Mouse (Mus musculus): ENCODE measurements around the gene Il21.

The Il21 gene

DNA sequence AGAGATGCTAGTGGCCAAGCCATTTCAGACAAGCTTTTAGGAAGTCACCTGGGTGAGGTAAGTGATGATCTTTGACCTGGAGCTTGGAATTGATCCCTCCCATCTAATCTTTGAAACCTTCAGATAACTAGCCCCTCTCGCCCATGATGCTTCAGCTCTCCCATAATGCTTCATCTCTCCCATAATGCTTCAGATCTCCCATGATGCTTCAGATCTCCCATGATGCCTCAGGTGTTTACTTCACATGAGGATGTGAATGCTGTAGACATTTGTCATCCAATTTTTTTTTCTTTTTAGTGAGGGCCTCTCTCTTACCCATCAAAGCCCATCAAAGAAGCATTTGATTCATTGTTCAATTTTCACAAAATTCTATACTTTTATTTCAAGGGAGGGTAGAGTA, 46.9 kb downstream of the Il21 start:
- DNase-seq: no peak

DNA sequence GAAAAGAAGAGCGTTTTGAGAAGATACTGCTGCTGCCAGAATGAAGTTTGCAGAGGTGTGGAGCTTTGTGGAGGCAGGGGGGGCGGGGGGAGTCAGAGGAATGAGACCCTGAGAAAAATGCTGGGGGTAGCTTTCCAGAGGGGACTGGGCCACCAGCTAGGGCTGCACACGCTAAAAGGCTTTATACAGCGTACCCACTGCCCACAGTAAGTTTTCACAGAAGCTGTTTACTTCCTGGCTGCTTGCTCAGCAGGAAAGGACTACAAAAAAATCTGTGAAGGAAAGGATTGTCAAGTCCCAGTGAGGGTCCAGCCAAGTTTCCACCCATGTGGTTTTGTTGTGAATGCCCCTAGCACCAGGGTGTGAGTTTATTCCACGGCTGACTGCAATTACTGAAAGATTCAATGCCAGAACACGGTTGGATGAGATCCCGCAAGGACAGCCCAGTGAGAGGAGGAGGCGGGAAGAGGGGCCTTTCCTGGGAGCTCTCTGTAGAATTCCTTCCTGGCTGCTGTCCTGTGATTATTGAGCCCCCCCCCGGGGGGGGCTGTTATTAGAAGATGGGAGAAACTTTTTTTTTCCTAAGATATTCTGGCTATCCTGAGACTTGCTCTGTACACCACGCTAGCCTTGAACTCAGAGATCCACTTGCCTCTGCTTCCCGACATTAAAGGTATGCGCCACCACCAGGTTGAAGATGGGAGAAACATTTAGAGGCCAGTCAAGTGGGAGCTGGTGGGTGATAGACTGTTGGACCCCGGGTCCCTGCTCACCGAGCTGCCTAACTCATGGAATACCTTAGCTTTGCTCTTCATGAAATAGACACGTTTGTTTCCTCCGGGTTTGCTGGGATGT, 49.8 kb downstream of the Il21 start:
- no peak for DNase-seq

DNA sequence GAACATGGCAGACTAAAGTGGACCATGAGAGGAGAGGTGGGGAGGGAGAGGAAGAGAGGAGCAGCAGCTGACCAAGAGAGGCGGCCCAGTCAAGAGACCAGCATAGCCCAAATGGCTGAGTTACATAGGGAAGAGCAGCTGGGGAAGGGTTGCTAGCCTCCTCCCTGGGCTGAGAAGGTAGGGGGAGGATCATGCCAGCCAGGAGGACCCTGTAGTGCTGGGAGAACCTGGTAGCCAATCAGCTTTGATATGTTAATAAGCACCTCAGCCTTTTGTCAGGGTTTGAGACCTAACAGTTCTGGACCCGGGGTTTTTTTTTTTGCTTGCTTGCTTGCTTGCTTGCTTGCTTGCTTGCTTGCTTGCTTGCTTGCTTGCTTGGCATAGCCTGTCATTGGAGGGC, 51.4 kb downstream of the Il21 start:
- DNase-seq: no peak

DNA sequence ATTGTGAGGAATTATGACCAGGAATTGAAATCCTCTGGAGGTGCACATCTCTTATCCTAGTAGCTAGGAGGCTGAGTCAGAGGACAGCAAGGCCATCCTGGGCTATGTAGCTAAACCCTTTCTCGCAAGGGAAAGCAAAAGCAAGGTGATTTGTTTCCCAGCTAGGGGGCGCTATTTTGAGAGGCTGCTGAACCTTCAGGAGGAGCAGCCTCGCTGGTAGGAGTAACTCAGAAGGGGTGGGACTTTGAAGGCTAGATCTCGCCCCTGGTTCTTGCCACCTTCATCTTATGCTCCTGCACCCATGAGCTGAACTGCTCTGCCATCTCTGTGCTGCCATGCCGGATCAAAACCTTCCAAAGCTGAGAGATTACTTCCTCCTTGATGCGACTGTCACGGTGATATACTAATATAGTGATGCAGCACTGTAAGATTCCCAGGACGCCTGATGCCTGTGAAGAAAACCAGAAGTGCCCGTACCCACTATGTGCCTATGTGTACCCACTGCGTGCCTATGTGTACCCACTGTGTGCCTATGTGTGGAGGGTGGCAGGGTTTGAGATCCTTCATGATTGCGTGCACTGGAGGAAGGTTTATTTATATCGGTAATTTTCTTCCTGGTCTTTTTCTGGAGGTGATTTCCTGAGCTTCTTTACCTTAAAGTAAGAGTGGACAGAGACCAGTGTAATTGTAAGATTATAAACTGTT, 52.2 kb downstream of the Il21 start:
- no peak for DNase-seq

DNA sequence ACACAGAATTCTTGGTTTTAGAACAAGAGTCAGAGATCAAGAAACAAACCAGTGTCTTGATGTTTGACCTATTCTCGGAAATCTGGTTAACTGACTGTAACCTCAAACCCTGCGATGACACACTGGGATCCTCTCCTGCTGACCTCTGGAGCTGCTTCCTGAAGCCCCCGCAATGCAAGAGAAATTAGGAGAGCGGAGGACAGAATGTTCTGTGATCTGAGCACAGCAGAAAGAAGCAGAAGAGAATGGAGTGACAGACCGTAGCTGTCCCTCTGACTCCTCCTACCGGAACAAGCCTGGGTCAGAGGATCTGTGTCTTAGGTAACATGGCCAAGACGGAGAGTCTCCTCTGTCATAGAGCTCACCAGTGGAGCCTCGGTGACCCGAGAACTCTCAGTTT, 53.0 kb downstream of the Il21 start:
- DNase-seq: no peak

DNA sequence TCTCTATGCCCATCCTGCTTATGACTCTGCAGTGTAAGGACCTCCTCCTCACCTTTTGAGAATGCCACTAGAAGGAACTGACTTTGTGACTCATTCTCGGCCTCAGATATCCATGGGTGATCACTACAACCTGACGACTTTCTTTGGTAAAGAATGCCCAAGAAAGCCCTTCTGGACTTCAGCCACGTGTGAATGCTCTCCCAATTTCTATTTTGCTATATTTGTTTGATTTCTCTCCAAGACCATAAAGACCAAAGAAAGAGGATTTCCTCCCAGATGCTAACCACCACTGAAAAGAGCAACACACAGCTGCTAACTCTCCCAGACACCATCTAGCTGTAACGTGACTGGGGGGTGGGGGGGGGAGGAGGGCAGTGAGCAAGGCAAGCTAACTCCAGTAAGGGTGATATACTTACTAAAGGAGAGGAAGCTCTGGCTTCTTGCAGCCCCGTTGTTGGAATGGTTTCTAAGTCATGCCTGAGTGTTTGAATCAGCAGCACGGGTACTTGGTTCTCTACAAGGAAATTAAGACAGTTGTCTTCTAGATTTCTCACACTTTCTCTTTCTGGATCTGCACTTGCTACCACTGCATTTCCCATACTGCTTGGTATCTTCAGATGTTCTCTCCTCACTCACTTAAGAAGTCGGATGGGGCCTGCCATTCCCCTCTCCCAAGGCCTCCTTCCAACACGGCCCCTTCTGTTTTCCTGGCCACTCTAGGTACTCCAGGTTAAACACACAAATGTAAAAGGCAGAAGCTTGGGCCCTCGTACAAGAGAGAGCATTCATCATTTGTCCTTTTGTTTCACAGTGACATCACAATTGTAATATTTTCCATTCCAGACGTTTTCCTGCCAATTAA, 57.5 kb downstream of the Il21 start:
- DNase-seq: no peak

DNA sequence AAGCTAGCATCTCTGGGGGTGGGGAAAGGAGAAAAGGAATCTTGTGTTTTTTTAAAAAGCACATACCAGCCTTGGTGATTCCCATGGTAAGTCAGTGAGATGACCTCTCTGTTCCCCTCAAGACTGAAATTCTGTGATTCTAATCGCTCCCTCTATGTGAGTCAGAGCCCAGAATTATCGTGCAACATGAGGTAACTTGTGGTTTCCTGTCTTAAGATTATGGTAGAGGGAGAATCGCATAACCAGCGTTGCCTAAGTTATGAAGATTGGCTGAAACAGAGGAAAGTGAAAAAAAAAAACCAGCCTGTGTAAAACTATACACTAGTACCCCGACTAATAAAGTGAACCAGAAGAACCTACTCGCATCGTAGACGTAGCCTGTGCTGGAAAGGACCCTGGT, 59.2 kb downstream of the Il21 start:
- DNase-seq: no peak
